Mouse (Mus musculus) liver, embryonic 16.5 days (tissue): Measurements from ENCODE around the gene Zfp689. TPM values are rescaled to one million over a fixed set of nuclear protein-coding genes. Genes with fewer than 3 reads are reported as not detected.
A peak's percentile ranks its signal among the peaks of the same experiment; 100 is the strongest.
"Not testable (repeated sequence)": the region's sequence is repeated elsewhere in the genome, so short reads cannot be mapped to it uniquely, and the experiment has no call there.

Experiments used
- ATAC-seq: fragments of 200-750 bp; cut with Nextera tagmentation; 2 replicates; pipeline ENCODE4 v1.8.0; 2017; ENCODE audit warnings: low read depth, mild to moderate bottlenecking, moderate number of reproducible peaks, moderate library complexity
- H3K27ac ChIP-seq: fragments of 300-500 bp; sonication (generic); 2 replicates; pipeline ENCODE4 v1.5.1; 2014; ENCODE audit warnings: mild to moderate bottlenecking, low read length
- H3K27me3 ChIP-seq: fragments of 300-500 bp; sonication (generic); 2 replicates; pipeline ENCODE4 v1.6.1; 2014; ENCODE audit warnings: low read depth, low read length, mixed read lengths; ENCODE audit not compliant: control insufficient read depth, insufficient read depth
- H3K36me3 ChIP-seq: fragments of 300-500 bp; sonication (generic); 2 replicates; pipeline ENCODE4 v1.6.1; 2014; ENCODE audit warnings: mild to moderate bottlenecking; ENCODE audit not compliant: control insufficient read depth, insufficient read depth
- H3K4me1 ChIP-seq: fragments of 300-500 bp; sonication (generic); 2 replicates; pipeline ENCODE4 v1.6.1; 2014; ENCODE audit warnings: low read depth, low read length, mixed read lengths; ENCODE audit not compliant: control insufficient read depth
- H3K4me2 ChIP-seq: fragments of 300-500 bp; sonication (generic); 2 replicates; pipeline ENCODE4 v1.6.1; 2014; ENCODE audit warnings: low read depth, low read length, mixed read lengths
- H3K4me3 ChIP-seq: fragments of 300-500 bp; sonication (generic); 2 replicates; pipeline ENCODE4 v1.5.1; 2014; ENCODE audit warnings: low read depth, mild to moderate bottlenecking, low read length
- H3K9ac ChIP-seq: fragments of 300-500 bp; sonication (generic); 2 replicates; pipeline ENCODE4 v1.6.1; 2014; ENCODE audit warnings: low read depth, low read length
- H3K9me3 ChIP-seq: fragments of 300-500 bp; sonication (generic); replicated peaks from 2 replicates; pipeline ENCODE4 v1.6.1; 2016; ENCODE audit warnings: low read length; ENCODE audit not compliant: control insufficient read depth
- WGBS: fragments of 180-500 bp; shearing (Covaris S2); extraction: QIAGEN DNeasy Blood & Tissue Kit; methylation state at CpG from one replicate; pipeline ENCODE4 v1.1.7; 2014; ENCODE audit not compliant: insufficient replicate concordance; 5-methylcytosine and 5-hydroxymethylcytosine counted together
- polyA plus RNA-seq: library from polyadenylated mRNA; unstranded; fragments of >200 nt; fragmentation: Nextera tagmentation; extraction: Ambion mirVana; gene quantifications from 2 replicates; pipeline ENCODE4 v1.2.1, GENCODE M21; 2015

Gene Zfp689
- polyA plus RNA-seq, 1 experiment from 2014 or later, result 2.2 TPM

DNA sequence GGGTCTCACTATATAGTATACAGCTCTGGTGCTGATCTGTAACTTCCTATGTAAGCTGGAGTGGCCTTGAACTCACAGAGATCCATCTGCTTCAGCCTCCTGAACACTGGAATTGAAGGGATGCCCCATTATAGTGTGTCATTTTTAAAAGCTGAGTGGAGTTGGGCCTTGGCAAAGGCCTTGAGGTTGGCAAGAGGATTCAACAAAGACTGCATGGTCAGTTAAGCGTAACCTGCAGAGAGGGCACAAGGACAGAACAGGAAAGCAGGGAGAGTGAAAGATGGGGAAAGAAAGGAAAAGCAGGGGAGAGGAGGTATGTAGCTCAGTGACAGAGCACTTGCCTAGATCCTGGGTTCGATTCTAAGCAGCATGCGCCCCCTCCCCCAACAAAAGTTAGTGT, 23.7 kb downstream of the Zfp689 start:
- H3K27ac ChIP-seq, result no peak overlapping the region
- H3K27me3 ChIP-seq, result no peaks in the 10 kb centered on the region; the same call in 1 of the 2 replicates
- no peaks in the 10 kb centered on the region for H3K36me3 ChIP-seq
- peaks cover 13% of the 10 kb centered on the region for H3K4me1 ChIP-seq
- H3K9ac ChIP-seq, result no peak overlapping the region
- no peak for ATAC-seq
- H3K4me3 ChIP-seq, result no peak overlapping the region
- H3K4me2 ChIP-seq, result no peak overlapping the region
- WGBS, result 84% methylated on average over 3 of the region's 3 CpGs
- no peaks in the 10 kb centered on the region for H3K9me3 ChIP-seq

DNA sequence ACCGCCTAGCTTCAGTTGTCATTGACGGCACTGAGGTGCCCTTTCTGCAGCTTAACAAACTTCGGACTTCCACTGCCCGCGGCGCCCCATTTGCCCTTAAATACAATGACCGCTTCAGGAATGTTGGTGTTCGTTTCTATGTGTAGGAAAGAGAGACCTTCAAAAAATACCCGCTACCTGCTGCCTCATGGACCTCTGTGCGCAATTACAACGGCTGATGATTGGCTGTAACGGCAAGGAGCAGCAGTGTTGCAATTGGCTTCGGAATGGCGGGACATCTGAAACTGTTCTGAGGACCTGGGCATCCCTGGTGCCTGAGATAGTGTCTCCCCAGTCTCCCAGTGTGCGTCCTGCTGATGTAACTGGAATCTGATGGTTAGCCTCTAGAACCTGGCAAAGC, 26.7 kb downstream of the Zfp689 start:
- Histone ChIP-seq H3K4me1 (peaks cover 13% of the 10 kb centered on the region), H3K4me3 (peak overlapping the region; percentile 84), H3K9ac (peak overlapping the region; percentile 86), H3K27me3 (no peaks in the 10 kb centered on the region; the same call in 1 of the 2 replicates), H3K4me2 (peak overlapping the region; percentile 72), H3K9me3 (no peaks in the 10 kb centered on the region), H3K36me3 (peaks cover 3% of the 10 kb centered on the region; the same call in 1 of the 2 replicates), H3K27ac (no peak overlapping the region)
- 1% methylated on average over 15 of the region's 15 CpGs for WGBS
- ATAC-seq, result peak; percentile 57

DNA sequence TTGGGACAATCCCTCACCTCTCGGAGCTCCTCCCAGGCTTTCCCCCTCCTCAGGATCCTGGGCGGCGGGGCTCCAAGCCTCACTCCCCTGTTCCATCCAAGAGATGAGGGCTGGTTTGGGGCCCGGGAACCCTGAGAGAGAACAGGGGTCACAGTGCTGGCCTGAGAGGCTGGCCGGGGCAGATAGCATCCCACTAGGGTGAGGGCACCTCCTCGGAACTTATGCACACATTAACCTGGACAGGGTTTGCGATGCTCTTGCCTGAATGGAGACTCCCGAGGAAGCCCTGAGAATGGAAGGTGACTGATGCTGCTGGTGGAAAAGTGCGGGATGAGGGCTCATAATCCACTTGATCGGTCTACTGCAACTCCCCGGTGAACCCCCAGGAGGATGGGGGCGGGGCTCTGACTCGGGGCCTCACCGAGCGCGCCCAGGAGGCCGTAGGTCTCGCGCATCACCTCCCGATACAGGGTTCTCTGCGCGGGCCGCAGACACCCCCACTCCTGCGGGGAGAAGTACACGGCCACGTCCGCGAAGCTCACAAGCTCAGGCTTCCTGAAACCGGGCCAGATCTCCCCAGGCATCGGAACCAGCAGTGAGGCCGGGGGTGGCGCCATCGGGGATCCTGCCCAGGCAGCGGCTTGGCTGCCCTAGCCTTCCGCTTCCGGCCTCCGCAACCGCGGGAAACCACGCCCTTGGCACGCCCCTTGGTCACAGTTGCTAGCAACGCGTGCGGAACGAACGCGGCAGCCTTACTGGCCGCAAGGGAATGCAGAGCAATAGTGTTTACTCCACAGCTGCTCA, 27.4 kb downstream of the Zfp689 start, which contains the start of gene Zfp688:
Zfp688 (minus strand) TSS at position 681 of the 804 bp plus-strand sequence.
- Histone ChIP-seq H3K27ac (peak within 1 kb of the TSS; percentile 57), H3K9ac (peak within 1 kb of the TSS; percentile 86), H3K9me3 (no peaks in the 10 kb centered on the region), H3K27me3 (no peaks in the 10 kb centered on the region; the same call in 1 of the 2 replicates), H3K36me3 (peaks cover 3% of the 10 kb centered on the region; the same call in 1 of the 2 replicates), H3K4me3 (peak within 1 kb of the TSS; percentile 84), H3K4me2 (peak within 1 kb of the TSS; percentile 72), H3K4me1 (peaks cover 13% of the 10 kb centered on the region)
- ATAC-seq, result peak; percentile 94
- WGBS, result 2% methylated on average over 48 of the region's 48 CpGs

DNA sequence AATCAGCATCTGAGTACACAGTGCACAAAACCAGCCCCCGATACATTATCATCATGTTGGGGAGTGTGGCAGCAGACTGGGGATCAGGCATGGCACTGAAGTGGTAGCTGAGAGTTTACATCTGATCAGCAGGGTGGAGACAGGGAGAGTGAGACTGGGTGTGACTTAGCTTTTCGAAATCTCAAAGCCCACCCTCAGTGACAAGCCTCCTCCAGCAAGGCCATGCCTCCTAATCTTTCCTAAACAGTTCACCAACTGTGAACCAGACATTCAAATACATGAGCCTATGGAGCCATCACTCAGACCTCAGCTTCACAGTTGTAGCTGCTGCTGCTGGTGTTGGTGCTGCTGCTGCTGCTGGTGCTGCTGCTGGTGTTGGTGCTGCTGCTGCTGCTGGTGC, 37.5 kb downstream of the Zfp689 start:
- ATAC-seq, result no peak
- Histone ChIP-seq H3K27ac (no peak overlapping the region), H3K9ac (no peak overlapping the region), H3K9me3 (no peaks in the 10 kb centered on the region), H3K27me3 (no peaks in the 10 kb centered on the region), H3K4me3 (no peak overlapping the region), H3K36me3 (no peaks in the 10 kb centered on the region), H3K4me1 (no peaks in the 10 kb centered on the region; the same call in 1 of the 2 replicates), H3K4me2 (no peak overlapping the region)
- 43% methylated on average over 2 of the region's 2 CpGs for WGBS

DNA sequence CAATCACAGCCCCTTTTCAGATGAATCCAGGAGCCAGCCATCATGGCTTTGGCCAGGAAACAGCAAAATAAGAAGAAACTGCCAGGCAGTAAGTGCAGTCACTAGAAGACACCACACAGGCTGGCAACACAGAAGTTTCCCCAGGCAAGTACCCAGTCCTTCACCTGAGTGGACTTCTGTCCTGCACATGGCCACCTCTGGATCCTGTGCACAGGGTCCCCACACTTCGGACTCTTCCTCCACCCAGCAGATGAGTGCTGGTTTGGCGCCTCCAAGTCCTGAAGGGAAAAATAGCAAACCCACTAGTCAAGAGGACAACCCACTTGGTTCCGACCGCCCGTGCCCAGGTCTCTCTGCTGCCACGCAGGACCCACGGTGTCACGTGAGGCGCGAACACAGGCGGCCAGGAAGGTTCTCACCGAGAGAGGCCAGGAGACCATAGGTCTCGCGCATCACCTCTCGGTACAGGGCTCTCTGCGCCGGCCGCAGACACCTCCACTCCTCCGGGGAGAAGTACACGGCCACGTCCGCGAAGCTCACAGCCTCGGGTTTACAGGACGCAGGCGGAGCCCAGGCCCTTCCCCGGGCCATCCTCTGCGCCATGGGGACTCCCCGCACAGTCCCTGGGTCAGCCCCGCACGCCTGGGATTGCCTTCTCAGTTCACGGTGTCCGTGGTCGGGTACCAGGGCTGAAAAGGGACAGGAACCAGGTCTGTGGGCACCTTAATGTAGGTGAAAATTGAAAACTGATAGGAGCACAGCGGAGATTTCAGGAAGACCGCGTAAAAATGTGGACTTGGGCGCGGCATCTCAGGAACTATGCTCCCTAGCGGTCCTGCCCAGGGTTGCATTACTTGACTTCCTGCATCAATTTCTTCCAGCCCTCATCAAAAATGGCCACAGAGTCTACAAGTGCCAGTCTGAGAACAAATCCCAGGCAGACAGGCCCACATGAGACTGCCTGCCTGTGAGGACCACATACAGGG, 42.7 kb downstream of the Zfp689 start, which contains the start of gene Zfp764:
Zfp764 (minus strand) TSS at position 821 of the 986 bp plus-strand sequence.
- not testable (repeated sequence) for H3K4me1 ChIP-seq, H3K9me3 ChIP-seq, H3K27me3 ChIP-seq, H3K36me3 ChIP-seq, H3K27ac ChIP-seq
- 3% methylated on average over 38 of the region's 40 CpGs for WGBS
- ATAC-seq, result peak; percentile 80
- H3K9ac ChIP-seq, result peak within 1 kb of the TSS; percentile 64
- H3K4me2 ChIP-seq, result peak within 1 kb of the TSS; percentile 84
- H3K4me3 ChIP-seq, result peak within 1 kb of the TSS; percentile 65

DNA sequence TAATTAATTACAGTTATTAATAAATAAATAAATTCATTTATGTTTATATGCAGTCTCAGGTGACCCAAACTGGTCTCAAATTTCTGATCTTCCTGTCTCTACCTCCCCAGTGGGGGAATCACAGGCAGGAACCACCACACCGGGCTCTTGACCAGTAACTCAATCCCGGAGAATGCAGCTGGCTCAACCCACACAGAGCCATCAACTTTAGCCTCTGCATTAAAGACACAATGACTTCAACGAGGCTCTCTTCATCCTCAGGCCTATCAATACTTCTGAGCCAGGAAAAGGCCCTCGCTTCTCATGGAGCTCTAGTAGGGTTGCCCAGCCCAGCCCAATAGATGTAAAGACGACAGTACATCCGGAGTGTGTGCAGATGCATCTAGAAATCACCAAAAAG, 44.9 kb downstream of the Zfp689 start:
- 82% methylated on average over 6 of the region's 6 CpGs for WGBS
- not testable (repeated sequence) for H3K4me3 ChIP-seq, H3K4me2 ChIP-seq, ATAC-seq, H3K9me3 ChIP-seq, H3K27me3 ChIP-seq, H3K4me1 ChIP-seq, H3K36me3 ChIP-seq, H3K27ac ChIP-seq, H3K9ac ChIP-seq

DNA sequence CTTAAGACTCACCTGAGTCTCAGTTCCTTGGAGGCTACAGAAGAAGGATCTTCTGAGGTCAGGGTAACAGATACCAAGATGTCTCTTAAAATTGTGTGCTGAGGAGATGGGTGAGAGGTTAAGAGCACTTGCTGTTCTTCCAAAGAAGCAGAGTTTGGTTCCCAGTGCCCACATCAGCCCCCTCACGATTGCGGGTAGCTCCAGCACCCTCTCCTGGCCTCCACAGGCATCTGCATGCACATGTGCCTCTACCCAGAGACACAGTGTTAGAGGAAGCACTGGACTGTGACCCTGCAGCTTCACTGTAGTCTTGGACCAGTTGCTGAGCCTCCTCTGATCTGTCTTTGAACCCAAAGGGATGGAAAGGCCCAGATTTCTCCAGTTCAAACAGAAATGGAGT, 46.0 kb downstream of the Zfp689 start:
- H3K4me3 ChIP-seq, result no peak overlapping the region
- no peaks in the 10 kb centered on the region for H3K36me3 ChIP-seq
- H3K27ac ChIP-seq, result no peak overlapping the region
- no peak for ATAC-seq
- H3K4me2 ChIP-seq, result no peak overlapping the region
- H3K4me1 ChIP-seq, result peaks cover 2% of the 10 kb centered on the region; the same call in 1 of the 2 replicates
- no peak overlapping the region for H3K9ac ChIP-seq
- H3K9me3 ChIP-seq, result no peaks in the 10 kb centered on the region
- H3K27me3 ChIP-seq, result no peaks in the 10 kb centered on the region
- WGBS, result 42% methylated on average over 2 of the region's 2 CpGs

DNA sequence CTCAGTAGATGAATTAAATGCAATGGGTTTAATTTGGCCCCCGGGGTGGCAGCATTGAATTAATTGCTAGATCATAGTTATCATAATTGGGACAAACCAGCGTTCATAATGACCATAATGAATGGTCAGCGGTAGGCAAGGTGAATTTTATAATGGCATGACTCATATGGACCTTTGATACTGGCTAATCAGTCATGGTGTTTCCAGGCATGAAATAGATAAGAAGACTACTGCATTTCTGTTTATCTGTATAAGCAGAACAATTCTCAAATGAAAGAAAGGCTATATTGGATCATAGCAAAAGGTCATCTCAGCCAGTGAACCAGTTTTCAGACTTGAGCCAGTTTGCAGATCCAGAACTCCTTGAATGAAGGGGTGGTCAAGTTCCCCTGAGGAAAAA, 48.6 kb downstream of the Zfp689 start:
- no peaks in the 10 kb centered on the region for H3K36me3 ChIP-seq
- ATAC-seq, result no peak
- no peaks in the 10 kb centered on the region for H3K27me3 ChIP-seq
- no peak overlapping the region; the same call in 1 of the 2 replicates for H3K9ac ChIP-seq
- H3K4me1 ChIP-seq, result peaks cover 2% of the 10 kb centered on the region; the same call in 1 of the 2 replicates
- H3K9me3 ChIP-seq, result no peaks in the 10 kb centered on the region
- H3K27ac ChIP-seq, result no peak overlapping the region
- H3K4me2 ChIP-seq, result no peak overlapping the region
- no peak overlapping the region for H3K4me3 ChIP-seq
- 39% methylated on average over 3 of the region's 3 CpGs for WGBS
